Mouse (Mus musculus) embryonic facial prominence, embryonic 11.5 days (tissue): ENCODE measurements at regions not wholly inside any gene's neighbourhood (a gene's known extent, or its start where the extent isn't known, plus 50 kb on each side); places are given as distances from the start of the nearest gene placed in this dataset.

Experiments
- ATAC-seq: fragments of 200-750 bp; cut with Nextera tagmentation; replicated peaks from 2 replicates; pipeline ENCODE4 v1.8.0; 2017; ENCODE audit warnings: low read depth; ENCODE audit not compliant: insufficient number of reproducible peaks, low FRiP score, low TSS enrichment
- DNase-seq: peaks from one replicate; pipeline ENCODE4 v3.0.0-alpha.2; 2015; ENCODE audit warnings: low spot score
- H3K27ac ChIP-seq: fragments of 300-500 bp; sonication (generic); replicated peaks from 2 replicates; pipeline ENCODE4 v1.5.1; 2014; ENCODE audit warnings: mild to moderate bottlenecking, low read depth, low read length, control low read depth
- H3K27me3 ChIP-seq: fragments of 300-500 bp; sonication (generic); 2 replicates; pipeline ENCODE4 v1.6.1; 2014; ENCODE audit warnings: mild to moderate bottlenecking, low read length, moderate library complexity, mixed read lengths; ENCODE audit not compliant: control insufficient read depth, insufficient read depth
- H3K36me3 ChIP-seq: fragments of 300-500 bp; sonication (generic); replicated peaks from 2 replicates; pipeline ENCODE4 v1.6.1; 2014; ENCODE audit warnings: low read depth, mild to moderate bottlenecking, low read length, moderate library complexity, mixed read lengths; ENCODE audit not compliant: control insufficient read depth, insufficient read depth
- H3K4me1 ChIP-seq: fragments of 300-500 bp; sonication (generic); 2 replicates; pipeline ENCODE4 v1.6.1; 2014; ENCODE audit warnings: low read length, mixed read lengths; ENCODE audit not compliant: control insufficient read depth, insufficient read depth
- H3K4me2 ChIP-seq: fragments of 300-500 bp; sonication (generic); 2 replicates; pipeline ENCODE4 v1.6.1; 2014; ENCODE audit warnings: low read depth, mild to moderate bottlenecking, control low read depth, low read length, moderate library complexity
- H3K4me3 ChIP-seq: fragments of 300-500 bp; sonication (generic); 2 replicates; pipeline ENCODE4 v1.5.1; 2014; ENCODE audit warnings: low read depth, low read length, control low read depth
- H3K9ac ChIP-seq: fragments of 300-500 bp; sonication (generic); replicated peaks from 2 replicates; pipeline ENCODE4 v1.6.1; 2014; ENCODE audit warnings: mild to moderate bottlenecking, control low read depth, low read length
- H3K9me3 ChIP-seq: fragments of 300-500 bp; sonication (generic); replicated peaks from 2 replicates; pipeline ENCODE4 v1.6.1; 2016; ENCODE audit warnings: mild to moderate bottlenecking, low read length, inconsistent platforms, mixed read lengths; ENCODE audit not compliant: control insufficient read depth
- WGBS: fragments of 180-500 bp; shearing (Covaris S2); extraction: QIAGEN DNeasy Blood & Tissue Kit; methylation state at CpG from one replicate; pipeline ENCODE4 v1.1.7; 2014; 5-methylcytosine and 5-hydroxymethylcytosine counted together

DNA sequence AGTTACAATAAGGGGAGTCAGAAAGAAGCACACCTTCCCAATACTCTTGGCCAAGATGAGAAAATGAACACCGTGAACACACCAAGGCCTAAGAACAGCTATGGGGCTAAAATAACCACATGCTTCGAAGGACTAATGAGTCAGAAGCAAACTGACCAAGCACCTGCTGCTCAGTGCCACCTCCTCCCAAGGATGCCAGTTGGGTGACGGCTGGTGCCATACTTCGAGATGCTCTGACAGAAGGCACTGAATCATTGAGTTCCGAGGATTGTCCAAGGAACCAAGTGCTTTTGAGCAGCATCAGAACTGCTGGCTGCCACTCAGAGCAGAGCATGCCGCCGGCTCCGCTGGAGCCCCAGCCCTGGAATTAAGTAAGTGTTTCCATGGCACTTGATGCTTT is 67.6 kb upstream of the Kirrel3 start:
- Histone ChIP-seq H3K4me3 (no peak overlapping the region), H3K27ac (no peak overlapping the region), H3K9ac (no peak overlapping the region), H3K4me1 (no peaks in the 10 kb centered on the region), H3K36me3 (no peaks in the 10 kb centered on the region), H3K4me2 (no peak overlapping the region), H3K9me3 (no peaks in the 10 kb centered on the region), H3K27me3 (no peaks in the 10 kb centered on the region)
- no peak for DNase-seq
- ATAC-seq: no peak
- 83% methylated on average over 8 of the region's 8 CpGs for WGBS

- H3K36me3 ChIP-seq: no peaks in the 10 kb centered on the region
- H3K4me3 ChIP-seq: no peak overlapping the region
- no peaks in the 10 kb centered on the region for H3K9me3 ChIP-seq
- H3K9ac ChIP-seq: no peak overlapping the region
- no peaks in the 10 kb centered on the region for H3K27me3 ChIP-seq
- no peak overlapping the region for H3K27ac ChIP-seq
- no peak for ATAC-seq
- no peak for DNase-seq
- H3K4me2 ChIP-seq: no peak overlapping the region
- H3K4me1 ChIP-seq: no peaks in the 10 kb centered on the region
Observed at GRCm38 (mm10) chr9:34421956-34422355, 63.7 kb upstream of the Kirrel3 start.

DNA sequence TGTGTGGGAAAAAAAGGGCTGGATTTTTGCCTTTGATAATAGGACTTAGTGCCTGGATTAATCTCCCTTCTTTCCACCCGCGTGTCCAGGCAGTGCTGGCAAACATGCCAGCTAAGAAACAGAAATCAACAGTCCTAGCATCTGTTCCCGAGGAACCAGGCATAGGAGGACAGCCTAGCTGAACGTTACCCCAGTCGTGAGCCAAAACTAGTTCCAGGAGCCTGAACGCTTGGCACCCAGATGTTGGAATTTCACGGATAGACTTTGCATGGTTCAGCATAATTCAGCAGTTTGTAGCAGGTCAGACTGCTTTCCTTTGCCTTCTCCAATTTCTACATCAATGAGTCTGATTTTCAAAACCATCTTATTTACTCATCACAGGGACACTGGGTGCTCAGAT is 62.6 kb upstream of the Kirrel3 start:
- Histone ChIP-seq H3K9me3 (no peaks in the 10 kb centered on the region), H3K4me1 (no peaks in the 10 kb centered on the region), H3K4me2 (no peak overlapping the region), H3K9ac (no peak overlapping the region), H3K36me3 (no peaks in the 10 kb centered on the region), H3K27me3 (no peaks in the 10 kb centered on the region), H3K4me3 (no peak overlapping the region), H3K27ac (no peak overlapping the region)
- ATAC-seq: no peak
- WGBS: 62% methylated on average over 7 of the region's 7 CpGs
- DNase-seq: no peak

GRCm38 (mm10) chr9:34426589-34426988 is 59.1 kb upstream of the Kirrel3 start:
- no peaks in the 10 kb centered on the region for H3K9me3 ChIP-seq
- no peaks in the 10 kb centered on the region for H3K27me3 ChIP-seq
- H3K4me2 ChIP-seq: no peak overlapping the region
- no peak overlapping the region for H3K27ac ChIP-seq
- H3K36me3 ChIP-seq: no peaks in the 10 kb centered on the region
- H3K4me3 ChIP-seq: no peak overlapping the region
- DNase-seq: no peak
- no peak for ATAC-seq
- H3K9ac ChIP-seq: no peak overlapping the region
- 76% methylated on average over 4 of the region's 4 CpGs for WGBS
- no peaks in the 10 kb centered on the region for H3K4me1 ChIP-seq

DNA sequence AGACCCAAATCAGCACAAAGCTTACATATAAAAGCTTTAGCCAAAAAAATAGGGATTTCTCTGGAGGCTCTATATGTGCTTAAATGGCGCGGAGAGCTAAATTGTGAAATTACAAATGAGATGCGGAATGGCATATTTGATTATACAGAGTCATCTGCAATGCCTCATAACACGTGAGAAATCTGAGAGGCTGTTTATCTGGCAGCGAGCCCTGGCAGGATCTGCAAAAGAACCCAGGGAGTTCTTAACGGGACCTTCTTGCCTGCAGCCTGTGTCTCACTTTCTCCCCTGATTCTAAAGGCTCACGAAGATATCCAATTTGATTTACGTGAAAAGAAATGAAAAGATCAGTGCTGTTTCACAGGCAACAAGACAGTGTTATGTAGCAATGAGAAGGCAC is 58.0 kb upstream of the Kirrel3 start:
- Histone ChIP-seq H3K27ac (no peak overlapping the region), H3K9ac (no peak overlapping the region), H3K4me2 (no peak overlapping the region), H3K9me3 (no peaks in the 10 kb centered on the region), H3K4me1 (no peaks in the 10 kb centered on the region), H3K4me3 (no peak overlapping the region), H3K36me3 (no peaks in the 10 kb centered on the region), H3K27me3 (no peaks in the 10 kb centered on the region)
- DNase-seq (no peak), ATAC-seq (no peak)
- 68% methylated on average over 8 of the region's 8 CpGs for WGBS
